Mouse (Mus musculus): ENCODE measurements around the gene Gabbr2. TPM values are rescaled to one million over a fixed set of nuclear protein-coding genes. Genes with fewer than 3 reads are reported as not detected.

Gabbr2 gene
- polyA plus RNA-seq, 1 experiment: not detected

GRCm38 (mm10) chr4:46967981-46968380 is 23.7 kb downstream of the Gabbr2 start:
- TF ChIP-seq GATA1 (IDR thresholded peaks at IDR 0.05; ENCODE audit: borderline replicate concordance, low read length) (no peak), FLI1 (IDR thresholded peaks at IDR 0.05; ENCODE audit: low read length) (no peak)
- Histone ChIP-seq H3K36me3 (replicated peaks; ENCODE audit: low read length) (no peaks in the 10 kb centered on the region), H3K9me3 (no peaks in the 10 kb centered on the region), H3K4me3 (replicated peaks) (no peak overlapping the region), H3K4me1 (no peaks in the 10 kb centered on the region), H3K27me3 (replicated peaks) (peaks cover 5% of the 10 kb centered on the region)

- TF ChIP-seq FLI1 (IDR thresholded peaks at IDR 0.05; ENCODE audit: low read length) (no peak), GATA1 (IDR thresholded peaks at IDR 0.05; ENCODE audit: borderline replicate concordance, low read length) (no peak)
- Histone ChIP-seq H3K9me3 (no peaks in the 10 kb centered on the region), H3K4me3 (replicated peaks) (no peak overlapping the region), H3K36me3 (replicated peaks; ENCODE audit: low read length) (no peaks in the 10 kb centered on the region), H3K27me3 (replicated peaks) (peaks cover 4% of the 10 kb centered on the region), H3K4me1 (no peaks in the 10 kb centered on the region)
Observed at GRCm38 (mm10) chr4:46966551-46966950, 25.1 kb downstream of the Gabbr2 start.

GRCm38 (mm10) chr4:46961403-46961802 is 30.3 kb downstream of the Gabbr2 start:
- Histone ChIP-seq H3K36me3 (replicated peaks; ENCODE audit: low read length) (no peaks in the 10 kb centered on the region), H3K4me3 (replicated peaks) (no peak overlapping the region), H3K9me3 (no peaks in the 10 kb centered on the region), H3K4me1 (no peaks in the 10 kb centered on the region), H3K27me3 (replicated peaks) (peaks cover 16% of the 10 kb centered on the region)
- no peak for TF ChIP-seq FLI1 (IDR thresholded peaks at IDR 0.05; ENCODE audit: low read length)
- TF ChIP-seq GATA1 (IDR thresholded peaks at IDR 0.05; ENCODE audit: borderline replicate concordance, low read length): no peak

- H3K27me3 ChIP-seq (replicated peaks): peaks cover 14% of the 10 kb centered on the region
- no peaks in the 10 kb centered on the region for H3K4me1 ChIP-seq
- TF ChIP-seq FLI1 (IDR thresholded peaks at IDR 0.05; ENCODE audit: low read length) (no peak), GATA1 (IDR thresholded peaks at IDR 0.05; ENCODE audit: borderline replicate concordance, low read length) (no peak)
- H3K36me3 ChIP-seq (replicated peaks; ENCODE audit: low read length): no peaks in the 10 kb centered on the region
- no peak overlapping the region for H3K4me3 ChIP-seq (replicated peaks)
- H3K9me3 ChIP-seq: no peaks in the 10 kb centered on the region
Observed at GRCm38 (mm10) chr4:46960208-46960607, 31.5 kb downstream of the Gabbr2 start.

- H3K36me3 ChIP-seq (replicated peaks; ENCODE audit: low read length): no peaks in the 10 kb centered on the region
Observed at GRCm38 (mm10) chr4:46959776-46960175, 31.9 kb downstream of the Gabbr2 start.

GRCm38 (mm10) chr4:46957955-46958354 is 33.7 kb downstream of the Gabbr2 start:
- Histone ChIP-seq H3K27me3 (replicated peaks) (peaks cover 14% of the 10 kb centered on the region), H3K36me3 (replicated peaks; ENCODE audit: low read length) (no peaks in the 10 kb centered on the region), H3K9me3 (no peaks in the 10 kb centered on the region), H3K4me1 (no peaks in the 10 kb centered on the region), H3K4me3 (replicated peaks) (no peak overlapping the region)
- no peak for TF ChIP-seq GATA1 (IDR thresholded peaks at IDR 0.05; ENCODE audit: borderline replicate concordance, low read length)
- no peak for TF ChIP-seq FLI1 (IDR thresholded peaks at IDR 0.05; ENCODE audit: low read length)

More at GRCm38 (mm10) chr4:46959776-46960175, 31.9 kb downstream of the Gabbr2 start:
- no peak overlapping the region for H3K4me3 ChIP-seq (replicated peaks)
- TF ChIP-seq FLI1 (IDR thresholded peaks at IDR 0.05; ENCODE audit: low read length): no peak
- TF ChIP-seq GATA1 (IDR thresholded peaks at IDR 0.05; ENCODE audit: borderline replicate concordance, low read length): no peak
- peaks cover 14% of the 10 kb centered on the region for H3K27me3 ChIP-seq (replicated peaks)
- H3K9me3 ChIP-seq: no peaks in the 10 kb centered on the region
- H3K4me1 ChIP-seq: no peaks in the 10 kb centered on the region

- Histone ChIP-seq H3K27me3 (replicated peaks) (peaks cover 14% of the 10 kb centered on the region), H3K4me3 (replicated peaks) (no peak overlapping the region), H3K9me3 (no peaks in the 10 kb centered on the region), H3K4me1 (no peaks in the 10 kb centered on the region), H3K36me3 (replicated peaks; ENCODE audit: low read length) (no peaks in the 10 kb centered on the region)
- TF ChIP-seq FLI1 (IDR thresholded peaks at IDR 0.05; ENCODE audit: low read length) (no peak), GATA1 (IDR thresholded peaks at IDR 0.05; ENCODE audit: borderline replicate concordance, low read length) (no peak)
Observed at GRCm38 (mm10) chr4:46956966-46957365, 34.7 kb downstream of the Gabbr2 start.

GRCm38 (mm10) chr4:46953021-46953420 is 38.7 kb downstream of the Gabbr2 start:
- TF ChIP-seq GATA1 (IDR thresholded peaks at IDR 0.05; ENCODE audit: borderline replicate concordance, low read length): no peak
- TF ChIP-seq FLI1 (IDR thresholded peaks at IDR 0.05; ENCODE audit: low read length): no peak
- peaks cover 2% of the 10 kb centered on the region for H3K27me3 ChIP-seq (replicated peaks)
- no peak overlapping the region for H3K4me3 ChIP-seq (replicated peaks)
- no peaks in the 10 kb centered on the region for H3K9me3 ChIP-seq
- no peaks in the 10 kb centered on the region for H3K36me3 ChIP-seq (replicated peaks; ENCODE audit: low read length)
- no peaks in the 10 kb centered on the region for H3K4me1 ChIP-seq

- Histone ChIP-seq H3K4me1 (no peaks in the 10 kb centered on the region), H3K27me3 (replicated peaks) (no peaks in the 10 kb centered on the region), H3K4me3 (replicated peaks) (no peak overlapping the region), H3K36me3 (replicated peaks; ENCODE audit: low read length) (no peaks in the 10 kb centered on the region), H3K9me3 (no peaks in the 10 kb centered on the region)
- TF ChIP-seq FLI1 (IDR thresholded peaks at IDR 0.05; ENCODE audit: low read length) (no peak), GATA1 (IDR thresholded peaks at IDR 0.05; ENCODE audit: borderline replicate concordance, low read length) (no peak)
Observed at GRCm38 (mm10) chr4:46952562-46952961, 39.1 kb downstream of the Gabbr2 start.

- TF ChIP-seq GATA1 (IDR thresholded peaks at IDR 0.05; ENCODE audit: borderline replicate concordance, low read length) (no peak), FLI1 (IDR thresholded peaks at IDR 0.05; ENCODE audit: low read length) (no peak)
- H3K36me3 ChIP-seq (replicated peaks; ENCODE audit: low read length): no peaks in the 10 kb centered on the region
- no peak overlapping the region for H3K4me3 ChIP-seq (replicated peaks)
- peaks cover 49% of the 10 kb centered on the region for H3K27me3 ChIP-seq (replicated peaks)
- 0 out of 2 replicates have a peak, but pooled peaks cover under 1% of the 10 kb centered on the region for H3K4me1 ChIP-seq
- H3K9me3 ChIP-seq: no peaks in the 10 kb centered on the region; the same call in 1 of the 2 replicates
Observed at GRCm38 (mm10) chr4:46934291-46934690, 57.4 kb downstream of the Gabbr2 start.

GRCm38 (mm10) chr4:46933590-46933989 is 58.1 kb downstream of the Gabbr2 start:
- peaks cover 7% of the 10 kb centered on the region for H3K4me1 ChIP-seq
- H3K4me3 ChIP-seq (replicated peaks): no peak overlapping the region
- H3K27me3 ChIP-seq (replicated peaks): peaks cover 47% of the 10 kb centered on the region
- TF ChIP-seq GATA1 (IDR thresholded peaks at IDR 0.05; ENCODE audit: borderline replicate concordance, low read length) (no peak), FLI1 (IDR thresholded peaks at IDR 0.05; ENCODE audit: low read length) (no peak)
- no peaks in the 10 kb centered on the region for H3K36me3 ChIP-seq (replicated peaks; ENCODE audit: low read length)
- H3K9me3 ChIP-seq: no peaks in the 10 kb centered on the region; the same call in 1 of the 2 replicates

Measured in megakaryocyte, embryonic 14.5 days (primary cell).